Mouse (Mus musculus): ENCODE data around the gene Zfpm1. TPM values are rescaled to one million over a fixed set of nuclear protein-coding genes. Genes with fewer than 3 reads are reported as not detected.
"Not testable (repeated sequence)": the region's sequence is repeated elsewhere in the genome, so short reads cannot be mapped to it uniquely, and the experiment has no call there.

Zfpm1 gene
- polyA plus RNA-seq, 1 experiment: 26.0 TPM

DNA sequence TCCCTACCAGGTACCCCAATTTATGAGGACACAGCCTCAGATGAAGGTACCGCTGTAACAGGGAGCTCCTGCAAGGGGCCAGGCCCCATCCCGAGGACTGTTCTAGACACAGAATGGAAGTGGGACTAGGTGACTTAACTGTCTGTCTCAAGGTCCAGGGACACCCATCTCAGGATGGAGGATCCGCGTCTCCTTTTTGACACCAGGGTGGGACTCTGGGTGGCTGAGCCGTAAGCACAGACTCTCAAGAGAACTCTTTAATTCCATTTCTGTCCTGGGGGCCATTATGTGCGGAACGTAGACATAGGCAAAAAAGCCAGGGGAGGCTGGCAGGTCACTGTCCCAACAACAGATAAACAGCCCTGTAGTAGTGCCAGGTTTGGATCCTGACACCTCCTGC, 40.2 kb downstream of the Zfpm1 start:
- no peak for DNase-seq (ENCODE audit: extremely low spot score in 1 of 2, low spot score in 1 of 2)

DNA sequence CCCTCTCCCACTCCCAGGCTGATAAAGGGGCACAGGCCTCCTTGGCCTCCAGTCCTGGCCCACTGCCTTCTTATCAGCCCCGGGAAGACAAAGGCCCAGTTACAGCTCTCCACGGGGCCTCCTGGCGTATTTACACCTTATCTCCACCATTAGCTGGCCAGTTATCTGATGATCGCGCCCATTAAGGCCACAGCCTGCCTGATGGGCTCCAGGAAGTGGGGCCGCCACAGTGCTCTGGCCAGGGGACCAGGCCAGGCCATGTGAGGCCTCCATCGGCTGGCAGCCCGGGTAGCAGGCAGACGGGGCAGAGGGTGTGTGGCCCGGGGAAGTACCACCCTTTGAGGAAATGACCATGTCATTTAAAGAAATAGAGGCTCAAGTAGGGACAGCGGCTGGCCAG, 40.9 kb downstream of the Zfpm1 start:
- no peak for DNase-seq (ENCODE audit: extremely low spot score in 1 of 2, low spot score in 1 of 2)

DNA sequence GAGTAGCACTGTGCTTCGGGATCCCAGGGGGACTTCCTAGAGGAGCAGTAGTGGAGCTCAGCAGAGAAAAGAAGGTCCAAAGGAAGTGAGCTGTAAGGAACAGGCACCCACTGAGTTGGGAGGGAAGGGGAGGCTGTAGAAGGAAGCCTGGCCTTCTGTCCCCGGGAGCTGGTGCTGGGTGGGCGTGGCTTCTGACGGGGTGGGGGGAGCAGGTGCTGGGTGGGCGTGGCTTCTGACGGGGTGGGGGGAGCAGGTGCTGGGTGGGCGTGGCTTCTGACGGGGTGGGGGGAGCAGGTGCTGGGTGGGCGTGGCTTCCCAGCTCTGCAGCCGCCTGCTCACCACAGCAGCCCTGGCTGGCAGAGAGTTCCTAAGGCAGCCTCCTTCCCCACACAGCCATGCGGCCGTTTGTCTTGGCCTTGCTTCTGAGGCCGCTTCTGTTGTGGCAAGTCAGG, 42.0 kb downstream of the Zfpm1 start:
- not testable (repeated sequence) for DNase-seq (ENCODE audit: extremely low spot score in 1 of 2, low spot score in 1 of 2)

DNA sequence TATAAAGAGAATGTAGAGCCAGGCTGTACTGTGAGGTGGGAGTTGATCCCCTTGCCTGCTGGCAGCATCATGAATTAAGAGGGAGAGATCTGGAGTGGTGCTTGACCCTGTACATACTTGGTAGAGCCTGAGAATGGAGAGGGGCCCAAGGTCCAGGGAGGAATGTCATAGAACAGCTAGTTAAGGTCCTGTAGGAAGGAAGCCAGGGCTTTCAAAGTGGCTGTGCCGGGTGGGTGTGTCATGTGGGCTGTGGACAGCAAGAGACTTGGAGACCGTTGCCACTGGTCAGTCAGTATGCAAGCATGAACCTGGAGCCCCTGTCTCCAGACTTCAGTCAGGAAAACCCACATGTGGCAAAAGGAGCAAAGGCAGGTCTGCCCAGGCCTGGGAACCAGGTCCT, 43.3 kb downstream of the Zfpm1 start:
- no peak for DNase-seq (ENCODE audit: extremely low spot score in 1 of 2, low spot score in 1 of 2)

DNA sequence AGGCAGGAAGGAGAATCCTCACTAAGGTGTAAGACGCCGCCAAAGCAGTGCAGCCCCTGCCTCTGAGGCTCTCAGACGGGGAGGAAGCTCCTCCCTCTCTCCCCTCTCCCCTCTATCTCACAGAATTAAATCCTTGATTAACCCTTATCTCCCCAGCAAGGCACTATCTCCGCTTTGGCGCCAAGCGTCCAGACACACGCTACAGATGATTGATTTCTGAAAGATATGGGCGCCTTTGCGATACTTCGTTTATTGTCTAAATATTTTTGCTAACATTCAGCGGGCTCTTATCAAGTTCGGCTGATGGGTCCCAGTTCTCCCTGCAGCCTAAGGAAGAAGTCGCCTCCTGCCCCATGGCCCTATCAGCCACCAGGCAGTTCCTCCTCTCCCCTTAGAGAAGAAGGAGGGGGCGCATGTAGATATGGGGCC, 44.2 kb downstream of the Zfpm1 start:
- no peak for DNase-seq (ENCODE audit: extremely low spot score in 1 of 2, low spot score in 1 of 2)

DNA sequence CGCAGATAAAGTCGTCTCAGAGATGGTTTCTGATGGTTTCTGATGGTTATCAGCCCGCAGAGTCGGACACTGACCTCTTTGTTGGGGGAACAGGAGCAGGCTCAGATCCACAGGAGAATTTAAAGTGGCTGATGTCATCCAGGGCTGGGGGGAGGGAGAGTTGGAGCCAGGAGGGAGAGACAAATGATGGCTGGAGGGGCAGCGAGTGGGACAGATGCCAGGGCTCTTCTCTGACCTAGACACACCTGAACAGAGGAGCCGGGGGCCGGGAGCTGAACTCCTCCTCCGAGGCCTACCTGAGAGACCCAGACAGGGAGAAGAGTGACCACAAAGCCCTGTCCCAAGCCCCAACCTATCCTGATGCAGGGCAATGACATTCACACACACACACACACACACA, 47.1 kb downstream of the Zfpm1 start:
- DNase-seq (ENCODE audit: extremely low spot score in 1 of 2, low spot score in 1 of 2): no peak

DNA sequence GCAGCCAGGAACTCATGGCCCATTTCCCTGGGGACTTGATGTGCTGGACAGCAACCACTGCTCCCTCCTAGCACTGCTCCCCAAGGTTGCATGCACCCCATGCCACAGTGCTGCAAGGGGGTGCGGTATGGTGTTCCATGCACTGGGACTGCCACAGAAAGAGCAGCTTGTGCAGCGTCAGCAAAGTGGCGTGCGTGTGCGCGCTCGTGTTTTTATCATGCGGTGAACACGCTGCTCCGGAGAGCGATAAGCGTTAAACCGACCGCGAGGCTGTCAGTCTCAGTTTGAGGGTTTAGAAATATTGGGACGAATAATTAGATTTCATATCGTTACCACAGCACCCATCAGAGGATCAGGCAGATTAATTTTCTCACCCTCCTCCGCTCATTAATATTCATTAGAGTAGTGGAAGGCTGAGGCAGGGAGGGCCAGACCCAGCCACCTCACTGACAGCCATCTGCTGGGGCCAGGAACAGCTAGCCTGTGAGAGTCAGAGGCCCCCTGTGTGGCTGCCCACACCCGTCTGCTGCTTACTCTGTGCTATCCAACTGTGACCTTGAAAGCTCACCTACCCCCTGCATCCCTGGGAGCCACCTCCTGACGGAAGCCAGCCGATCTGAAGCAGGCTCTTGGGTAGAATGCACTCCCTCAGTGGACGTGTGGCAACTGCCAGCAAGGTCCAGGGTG, 47.8 kb downstream of the Zfpm1 start:
- DNase-seq (ENCODE audit: extremely low spot score in 1 of 2, low spot score in 1 of 2): no peak

DNA sequence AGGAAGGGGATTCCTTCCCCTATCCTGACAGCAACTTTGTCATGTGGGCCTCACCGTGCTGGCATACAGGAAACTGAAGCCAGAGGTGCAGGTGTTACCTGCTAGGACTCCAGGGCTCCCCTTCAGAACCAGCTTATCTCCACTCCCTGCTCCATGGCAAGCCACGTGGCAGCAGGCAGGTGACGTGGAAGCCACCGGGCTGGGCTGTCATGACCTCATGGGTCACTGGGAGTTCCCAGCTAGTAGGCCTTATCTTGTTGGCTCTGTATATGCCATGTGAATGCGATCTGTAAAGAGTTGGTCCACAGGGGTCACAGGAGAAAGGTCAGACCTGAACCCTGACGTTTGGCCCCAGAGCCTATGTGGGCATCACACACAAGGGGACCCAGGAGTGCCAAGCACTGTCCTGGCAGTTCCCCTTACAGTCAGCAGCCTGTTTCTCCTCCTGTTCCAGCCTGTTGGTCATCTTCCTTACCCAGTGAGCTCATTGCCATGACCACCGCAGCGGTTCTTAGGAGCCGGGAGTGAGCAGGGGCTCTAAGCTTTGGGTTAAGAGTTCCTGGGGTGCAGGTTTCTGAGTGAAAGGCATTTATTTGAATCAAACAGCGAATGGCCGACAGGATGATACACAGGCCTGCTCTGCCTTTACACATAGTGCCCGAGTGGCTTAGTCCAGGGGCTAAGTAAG, 48.6 kb downstream of the Zfpm1 start:
- DNase-seq (ENCODE audit: extremely low spot score in 1 of 2, low spot score in 1 of 2): no peak

DNA sequence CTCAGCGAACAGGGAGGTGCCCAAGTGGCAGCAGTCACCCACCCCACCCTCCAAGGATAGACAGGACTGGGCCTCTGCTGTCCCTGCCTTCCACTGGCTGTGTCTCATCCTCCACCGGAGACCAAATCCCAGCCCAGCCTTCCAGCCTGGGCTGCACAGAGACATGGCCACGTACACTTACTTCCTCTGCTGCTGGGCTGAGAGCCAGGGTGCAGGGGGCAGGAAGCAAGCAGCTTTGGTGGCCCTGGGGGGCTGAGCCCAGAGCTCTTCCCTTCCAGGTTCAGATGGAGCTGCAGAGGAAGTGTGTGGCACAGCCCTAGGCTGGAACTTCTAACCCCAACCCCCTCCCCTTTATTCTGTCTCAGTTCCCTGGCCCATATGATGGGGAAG, 49.2 kb downstream of the Zfpm1 start:
- DNase-seq (ENCODE audit: extremely low spot score in 1 of 2, low spot score in 1 of 2): no peak

DNA sequence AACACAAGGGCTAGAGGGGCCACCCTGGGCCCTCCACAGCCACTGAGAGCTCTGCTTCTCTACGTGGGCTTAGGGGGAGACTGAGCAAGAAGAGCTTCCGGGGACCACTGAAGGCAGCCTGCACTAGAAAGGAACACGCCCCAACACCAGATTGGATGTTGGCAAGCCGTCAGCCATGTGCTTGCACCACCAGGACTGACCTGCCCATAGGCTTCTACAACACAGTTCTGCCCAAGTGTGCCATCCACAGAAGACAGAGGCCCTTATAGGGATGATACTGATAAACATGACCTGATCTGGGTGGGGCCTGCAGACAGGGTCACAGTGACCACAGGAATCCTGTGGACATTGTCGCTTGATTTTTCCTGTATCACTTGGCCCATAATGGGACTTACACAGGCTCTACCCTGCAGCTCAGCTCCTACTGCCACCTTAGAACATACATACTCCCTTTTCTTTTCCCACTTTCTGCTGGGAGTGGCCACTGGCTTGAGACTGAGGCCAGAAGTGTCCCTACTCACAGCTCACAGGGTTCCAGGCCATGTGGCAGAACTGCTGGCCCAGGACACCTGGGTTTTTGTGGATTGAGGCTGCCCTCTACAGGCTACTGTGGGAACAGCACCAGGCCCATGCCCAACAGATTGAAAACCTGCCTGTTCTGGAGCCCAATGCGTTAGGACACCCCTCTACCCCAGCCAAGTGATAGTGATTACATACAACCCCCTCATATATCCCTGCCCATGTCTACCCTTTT, 51.0 kb downstream of the Zfpm1 start:
- DNase-seq (ENCODE audit: extremely low spot score in 1 of 2, low spot score in 1 of 2): peak in 1 of 2 experiments; percentile 91

DNA sequence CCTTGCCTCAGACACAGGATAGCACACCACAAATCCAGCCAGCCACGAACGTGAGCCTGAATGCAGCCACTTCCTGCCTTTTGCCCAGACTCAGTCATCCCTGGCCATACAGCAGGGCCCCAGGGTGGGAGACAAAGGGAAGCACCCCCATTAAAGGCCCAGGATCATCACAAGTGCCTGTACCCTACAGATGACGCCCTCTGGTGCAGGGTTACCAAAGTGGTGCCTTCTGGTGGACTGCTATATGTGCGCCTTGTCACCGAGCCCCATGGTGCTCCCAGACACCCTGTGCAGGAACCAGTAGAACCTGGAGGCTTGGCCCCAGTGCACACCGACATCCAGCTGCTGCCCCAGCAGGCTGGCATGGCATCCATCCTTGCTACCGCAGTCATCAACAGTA, 51.6 kb downstream of the Zfpm1 start:
- no peak for DNase-seq (ENCODE audit: extremely low spot score in 1 of 2, low spot score in 1 of 2)

DNA sequence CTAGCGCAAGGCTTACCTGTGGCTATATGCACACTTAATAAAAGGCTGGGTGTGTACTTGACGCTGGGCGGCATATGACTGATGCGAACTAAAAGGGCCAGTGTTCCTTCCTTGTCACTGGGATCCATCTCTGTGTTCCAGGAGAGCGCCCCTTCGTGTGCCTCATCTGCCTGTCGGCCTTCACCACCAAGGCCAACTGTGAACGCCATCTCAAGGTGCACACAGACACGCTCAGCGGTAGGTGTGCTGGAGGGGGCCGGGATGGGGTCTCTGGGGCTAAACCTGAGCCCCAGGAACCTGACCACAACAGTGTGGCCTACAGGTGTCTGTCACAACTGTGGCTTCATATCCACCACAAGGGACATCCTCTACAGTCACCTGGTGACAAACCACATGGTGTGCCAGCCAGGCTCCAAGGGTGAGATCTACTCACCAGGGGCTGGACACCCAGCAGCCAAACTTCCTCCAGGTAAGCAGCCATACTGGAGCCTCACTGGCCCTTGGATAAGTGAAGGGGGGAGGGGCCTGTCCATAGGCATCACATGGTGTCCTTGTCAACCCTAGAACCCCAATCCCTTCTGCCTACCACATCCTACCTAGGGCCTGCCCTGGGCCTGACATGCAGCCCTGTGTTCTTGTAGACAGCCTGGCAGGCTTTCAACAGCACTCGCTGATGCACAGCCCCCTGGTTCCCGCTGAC, 53.0 kb downstream of the Zfpm1 start:
- no peak for DNase-seq (ENCODE audit: extremely low spot score in 1 of 2, low spot score in 1 of 2)

DNA sequence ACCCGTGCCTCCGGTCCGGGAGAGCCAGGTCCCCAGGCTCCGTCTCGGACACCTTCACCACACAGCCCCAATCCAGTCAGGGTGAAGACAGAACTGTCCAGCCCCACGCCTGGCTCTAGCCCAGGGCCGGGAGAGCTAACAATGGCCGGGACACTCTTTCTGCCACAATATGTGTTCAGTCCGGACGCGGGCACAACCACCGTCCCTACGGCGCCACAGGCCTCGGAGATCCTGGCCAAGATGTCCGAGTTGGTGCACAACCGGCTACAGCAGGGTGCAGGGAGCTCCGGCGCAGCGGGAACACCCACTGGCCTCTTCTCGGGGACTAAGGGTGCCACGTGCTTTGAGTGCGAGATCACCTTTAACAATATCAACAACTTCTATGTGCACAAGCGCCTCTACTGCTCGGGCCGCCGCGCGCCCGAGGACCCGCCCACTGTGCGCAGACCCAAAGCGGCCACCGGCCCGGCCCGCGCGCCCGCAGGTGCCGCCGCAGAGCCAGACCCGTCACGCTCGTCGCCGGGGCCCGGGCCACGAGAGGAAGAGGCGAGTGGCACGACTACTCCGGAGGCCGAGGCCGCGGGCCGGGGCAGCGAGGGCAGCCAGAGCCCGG, 53.8 kb downstream of the Zfpm1 start:
- no peak for DNase-seq (ENCODE audit: extremely low spot score in 1 of 2, low spot score in 1 of 2)

DNA sequence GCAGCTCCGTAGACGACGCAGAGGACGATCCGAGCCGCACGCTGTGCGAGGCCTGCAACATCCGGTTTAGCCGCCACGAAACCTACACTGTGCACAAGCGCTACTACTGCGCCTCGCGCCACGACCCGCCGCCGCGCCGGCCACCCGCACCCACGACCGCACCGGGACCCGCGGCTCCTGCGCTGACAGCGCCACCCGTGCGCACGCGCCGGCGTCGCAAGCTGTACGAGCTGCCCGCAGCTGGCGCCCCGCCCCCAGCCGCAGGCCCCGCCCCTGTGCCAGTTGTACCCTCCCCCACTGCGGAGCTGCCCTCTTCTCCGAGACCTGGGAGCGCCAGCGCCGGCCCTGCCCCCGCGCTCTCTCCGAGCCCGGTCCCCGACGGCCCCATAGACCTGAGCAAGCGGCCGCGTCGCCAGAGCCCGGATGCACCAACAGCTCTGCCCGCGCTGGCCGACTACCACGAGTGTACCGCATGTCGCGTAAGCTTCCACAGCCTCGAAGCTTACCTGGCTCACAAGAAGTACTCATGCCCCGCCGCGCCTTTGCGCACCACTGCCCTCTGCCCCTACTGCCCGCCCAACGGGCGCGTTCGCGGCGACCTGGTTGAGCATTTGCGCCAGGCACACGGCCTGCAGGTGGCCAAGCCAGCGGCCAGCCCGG, 54.4 kb downstream of the Zfpm1 start:
- peak in 1 of 2 experiments; percentile 59 for DNase-seq (ENCODE audit: extremely low spot score in 1 of 2, low spot score in 1 of 2)

DNA sequence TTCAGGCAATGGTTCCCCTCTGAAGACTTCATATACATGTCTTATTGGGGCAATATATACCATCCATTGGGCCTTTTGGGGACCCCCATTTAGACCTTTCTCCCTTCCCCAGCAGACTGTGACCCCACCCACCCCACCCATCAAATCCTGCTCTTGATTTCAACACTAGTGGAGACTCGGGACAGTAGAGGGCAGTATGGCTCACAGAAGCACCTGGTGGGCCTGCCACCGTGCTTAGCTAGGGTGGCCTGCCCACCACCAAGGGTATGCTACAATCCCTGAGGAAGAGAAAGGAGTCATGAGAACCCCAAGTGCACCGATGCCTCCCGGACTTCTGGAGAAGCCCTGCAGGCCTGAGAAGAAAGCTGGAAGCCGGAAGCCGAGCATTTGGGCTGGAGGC, 56.9 kb downstream of the Zfpm1 start:
- DNase-seq (ENCODE audit: extremely low spot score in 1 of 2, low spot score in 1 of 2): no peak

DNA sequence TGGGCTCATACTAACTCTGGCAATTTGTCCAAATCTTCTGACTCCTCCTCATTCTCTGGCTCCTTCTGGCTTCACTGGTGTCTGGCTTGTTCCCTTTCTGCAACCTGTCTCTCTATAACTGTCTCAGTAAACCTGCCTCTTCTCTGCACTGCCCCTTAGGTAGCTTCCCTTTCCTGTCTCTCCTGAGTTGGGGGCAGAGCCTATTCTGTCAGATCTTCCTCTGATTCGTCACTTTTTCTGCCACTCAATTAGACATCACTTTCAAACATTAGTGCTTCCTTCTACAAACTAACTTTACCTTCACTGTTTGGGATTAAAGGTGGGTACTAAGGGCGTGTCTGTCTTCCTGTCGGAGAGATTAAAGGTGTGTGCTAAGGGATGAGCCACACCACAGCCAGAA, 58.8 kb downstream of the Zfpm1 start:
- no peak for DNase-seq (ENCODE audit: extremely low spot score in 1 of 2, low spot score in 1 of 2)

DNA sequence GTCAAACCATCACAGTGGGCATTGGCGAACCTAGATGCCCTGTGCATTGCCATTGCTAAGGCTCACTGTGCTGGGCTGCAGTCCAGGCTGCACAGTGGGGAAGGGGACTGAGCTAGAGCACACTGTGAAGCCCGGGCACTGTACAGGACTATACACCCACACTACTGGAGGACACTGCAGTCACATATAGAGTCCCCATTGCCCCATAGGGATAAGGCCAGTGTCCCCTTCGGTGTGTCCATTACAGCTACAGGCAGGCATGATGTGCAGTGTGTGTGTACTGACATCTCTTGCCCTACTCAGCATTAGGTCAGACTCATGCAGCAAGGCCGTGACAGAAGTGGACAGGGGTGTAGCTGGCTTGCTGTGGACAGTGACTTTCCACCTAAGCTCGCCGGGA, 59.8 kb downstream of the Zfpm1 start:
- DNase-seq (ENCODE audit: extremely low spot score in 1 of 2, low spot score in 1 of 2): no peak

DNA sequence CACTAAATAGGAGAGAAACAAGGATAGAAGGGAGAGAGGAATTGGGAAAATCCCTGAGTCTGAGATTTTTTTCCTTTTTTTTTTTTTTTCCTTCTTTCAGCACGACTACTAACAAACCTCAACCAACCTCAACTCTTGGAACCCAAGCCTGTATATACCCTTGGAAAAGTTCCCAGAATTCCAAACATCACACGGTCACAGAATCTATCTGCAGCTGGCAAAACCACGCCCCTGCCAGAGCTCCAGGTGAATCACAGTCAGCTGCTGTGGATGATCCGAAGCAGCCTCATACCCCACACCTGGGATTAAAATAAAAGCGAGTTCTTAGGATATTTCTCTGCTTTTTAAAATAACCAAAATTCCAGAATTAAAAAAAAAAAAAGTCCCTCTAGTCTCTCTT, 60.4 kb downstream of the Zfpm1 start:
- no peak for DNase-seq (ENCODE audit: extremely low spot score in 1 of 2, low spot score in 1 of 2)

DNA sequence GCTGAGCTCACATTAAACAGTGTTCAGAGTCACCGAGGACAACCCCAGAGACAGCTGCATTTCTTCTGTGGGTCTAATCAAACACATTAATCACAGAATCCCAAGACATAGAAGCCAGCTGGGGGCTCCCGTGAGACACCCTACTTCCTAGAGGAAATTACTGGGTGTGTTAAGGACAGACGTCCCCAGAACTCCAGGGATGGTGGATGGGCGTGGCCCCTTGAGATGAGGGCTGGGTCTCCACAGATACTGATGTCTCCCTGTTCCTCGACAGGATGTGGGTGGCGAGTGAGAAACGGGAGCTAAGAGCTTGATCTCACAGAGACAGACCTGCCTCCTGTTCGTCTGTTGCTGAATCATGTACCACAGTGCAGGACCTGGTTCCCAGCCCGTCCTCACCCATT, 60.9 kb downstream of the Zfpm1 start:
- peak; percentile 57 to 73 for DNase-seq (ENCODE audit: extremely low spot score in 1 of 2, low spot score in 1 of 2)

DNA sequence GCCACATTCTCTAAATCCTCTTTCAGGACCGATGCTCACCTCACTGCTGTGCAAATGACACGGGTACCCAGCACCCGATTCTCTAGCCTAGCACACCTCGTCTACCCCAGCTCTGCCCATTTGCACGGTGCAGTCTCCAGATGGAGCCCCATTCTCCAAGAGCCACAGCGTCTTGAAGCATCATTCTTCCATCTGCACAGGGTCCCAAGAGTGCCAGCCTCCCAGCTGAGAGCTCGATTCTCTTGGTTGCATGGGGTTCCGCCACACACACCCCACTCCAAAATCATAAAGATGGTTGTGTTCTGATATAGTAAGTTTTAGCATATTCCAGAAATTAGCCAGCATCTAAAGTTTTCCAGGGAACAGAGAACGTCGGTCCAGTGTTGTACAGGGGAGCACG, 61.4 kb downstream of the Zfpm1 start:
- no peak for DNase-seq (ENCODE audit: extremely low spot score in 1 of 2, low spot score in 1 of 2)
